Mouse (Mus musculus): ENCODE data around the gene Cd274. TPM values are rescaled to one million over a fixed set of nuclear protein-coding genes. Genes with fewer than 3 reads are reported as not detected.

Cd274 gene
- polyA plus RNA-seq, 1 experiment from 2014 or later = 0.34 TPM

Other genes with a start within 250 kb of the Cd274 start
- gene Jak2, start 115.6 kb upstream of the Cd274 start, polyA plus RNA-seq (2015; fragmentation: Nextera tagmentation; extraction: Ambion mirVana) = 11.0 and 13.3 TPM in 2 replicates
- gene Insl6, start 42.1 kb upstream of the Cd274 start, polyA plus RNA-seq (2015; fragmentation: Nextera tagmentation; extraction: Ambion mirVana) = 6.6 and 7.9 TPM in 2 replicates
- not detected in 2 replicates for gene Rln1, start 32.8 kb upstream of the Cd274 start, polyA plus RNA-seq (2015; fragmentation: Nextera tagmentation; extraction: Ambion mirVana)
- 92.6 and 97.6 TPM in 2 replicates for gene Plgrkt, start 65 bp upstream of the Cd274 start, polyA plus RNA-seq (2015; fragmentation: Nextera tagmentation; extraction: Ambion mirVana)
- not detected in 2 replicates for gene Pdcd1lg2, start 43.5 kb downstream of the Cd274 start, polyA plus RNA-seq (2015; fragmentation: Nextera tagmentation; extraction: Ambion mirVana)
- gene Ric1, start 154.8 kb downstream of the Cd274 start, polyA plus RNA-seq (2015; fragmentation: Nextera tagmentation; extraction: Ambion mirVana) = 29.6 and 32.1 TPM in 2 replicates

All from embryonic facial prominence, embryonic 13.5 days (tissue).